Mouse (Mus musculus) forelimb bud, embryonic 11.5 days (tissue): Measurements from ENCODE around the gene Fbxl19.
"Not testable (repeated sequence)": the region's sequence is repeated elsewhere in the genome, so short reads cannot be mapped to it uniquely, and the experiment has no call there.

Experiments used
- DNase-seq: peaks from one replicate; pipeline ENCODE4 v3.0.0-alpha.2; 2012; ENCODE audit warnings: low read depth, low spot score

Gene Fbxl19

GRCm38 (mm10) chr7:127727898-127728297 lies 16.4 kb upstream of the Fbxl19 start:
- DNase-seq = no peak

GRCm38 (mm10) chr7:127730170-127730569 lies 14.2 kb upstream of the Fbxl19 start:
- no peak for DNase-seq

- DNase-seq = not testable (repeated sequence)
Measured at GRCm38 (mm10) chr7:127732066-127732465, 12.3 kb upstream of the Fbxl19 start, which contains the start of gene Ctf2. Gene Ctf2, minus strand, starts transcription at chr7:127732166.

- peak; percentile 95 for DNase-seq
Measured at GRCm38 (mm10) chr7:127745251-127745651, 908 bp downstream of the Fbxl19 start.

GRCm38 (mm10) chr7:127745652-127746493 lies 1.5 kb downstream of the Fbxl19 start:
- peak; percentile 99 for DNase-seq

- DNase-seq = peak; percentile 51
Measured at GRCm38 (mm10) chr7:127746494-127747491, 2.5 kb downstream of the Fbxl19 start.

GRCm38 (mm10) chr7:127747559-127748234 lies 3.4 kb downstream of the Fbxl19 start:
- no peak for DNase-seq

- no peak for DNase-seq
Measured at GRCm38 (mm10) chr7:127748235-127748560, 3.9 kb downstream of the Fbxl19 start.

GRCm38 (mm10) chr7:127750131-127751127 lies 6.1 kb downstream of the Fbxl19 start:
- peak; percentile 12 for DNase-seq

- no peak for DNase-seq
Measured at GRCm38 (mm10) chr7:127751619-127752018, 7.3 kb downstream of the Fbxl19 start.

GRCm38 (mm10) chr7:127752069-127752468 lies 7.7 kb downstream of the Fbxl19 start:
- no peak for DNase-seq

GRCm38 (mm10) chr7:127753158-127753557 lies 8.8 kb downstream of the Fbxl19 start:
- DNase-seq = no peak

- no peak for DNase-seq
Measured at GRCm38 (mm10) chr7:127753741-127754140, 9.4 kb downstream of the Fbxl19 start.

GRCm38 (mm10) chr7:127759716-127760115 lies 15.4 kb downstream of the Fbxl19 start:
- no peak for DNase-seq

GRCm38 (mm10) chr7:127760478-127760877 lies 16.1 kb downstream of the Fbxl19 start:
- no peak for DNase-seq

- DNase-seq = peak; percentile 69
Measured at GRCm38 (mm10) chr7:127761026-127761425, 16.7 kb downstream of the Fbxl19 start.

- no peak for DNase-seq
Measured at GRCm38 (mm10) chr7:127763642-127764041, 19.3 kb downstream of the Fbxl19 start.

GRCm38 (mm10) chr7:127765756-127766155 lies 21.4 kb downstream of the Fbxl19 start:
- no peak for DNase-seq

- DNase-seq = no peak
Measured at GRCm38 (mm10) chr7:127766851-127767609, 22.7 kb downstream of the Fbxl19 start.
